Comparison of ENCODE assay signal across 9 mouse cellular contexts in genomic region chr10:128613154-128613440, GRCm38 (mm10). TPM values are rescaled to one million over a fixed set of nuclear protein-coding genes. Genes with fewer than 3 reads are reported as not detected.
A peak's percentile ranks its signal among the peaks of the same experiment; 100 is the strongest.
DNase-seq lines count a peak whose midpoint lies in the region; ATAC-seq lines count a peak whose summit lies in the region.
"Had no signal": no experiment of that assay in that cellular context is flagged by ENCODE, and none has a peak within 500 bp of the region (broad histone marks: within the 10 kb centered on the region; RNA-seq: fewer than 3 reads in every experiment).

No protein-coding gene starts in this region.

- WGBS in heart, embryonic 13.5 days: 35% methylated on average over 6 of the region's 6 CpGs
- WGBS in neural tube, embryonic 12.5 days: 41% methylated on average over 6 of the region's 6 CpGs
- 31% methylated on average over 6 of the region's 6 CpGs for WGBS in liver, embryonic 13.5 days (ENCODE audit: insufficient replicate concordance)

- H3K4me2 ChIP-seq in heart, embryonic 13.5 days: peak overlapping the region; percentile 10; the same call in 1 of the 2 replicates
- H3K4me2 ChIP-seq in neural tube, embryonic 12.5 days (replicated peaks): 0 out of 2 replicates have a peak overlapping the region, but pooled peaks have one; percentile 20
- peak overlapping the region; percentile 40 for H3K4me2 ChIP-seq in liver, embryonic 13.5 days
- H3K4me2 ChIP-seq: heart, embryonic 12.5 days had no signal

- no peak overlapping the region for H3K27ac ChIP-seq in heart, embryonic 13.5 days (replicated peaks)
- no peak overlapping the region for H3K27ac ChIP-seq in neural tube, embryonic 12.5 days
- H3K27ac ChIP-seq in liver, embryonic 13.5 days: no peak overlapping the region

- intact Hi-C loops in heart, postnatal 10 days (cut with DNase I): loop anchor here (5.0 kb wide), 2 partner anchors 46 to 59 kb away; partner anchors contain the start of genes Pa2g4 and Suox

- peaks cover 8% of the 10 kb centered on the region; the same call in 1 of the 2 replicates for H3K27me3 ChIP-seq in heart, embryonic 13.5 days (replicated peaks)
- H3K27me3 ChIP-seq in neural tube, embryonic 12.5 days (replicated peaks): no peaks in the 10 kb centered on the region
- H3K27me3 ChIP-seq in liver, embryonic 13.5 days: no peaks in the 10 kb centered on the region
- H3K27me3 ChIP-seq: heart, embryonic 12.5 days had no signal

- no peak overlapping the region for H3K4me3 ChIP-seq in heart, embryonic 13.5 days
- H3K4me3 ChIP-seq in neural tube, embryonic 12.5 days: no peak overlapping the region
- 0 out of 2 replicates have a peak overlapping the region, but pooled peaks have one; percentile 10 for H3K4me3 ChIP-seq in liver, embryonic 13.5 days (replicated peaks)
- H3K4me3 ChIP-seq: heart, embryonic 12.5 days had no signal

- peak overlapping the region; percentile 12; the same call in 1 of the 2 replicates for H3K9ac ChIP-seq in heart, embryonic 13.5 days
- no peak overlapping the region for H3K9ac ChIP-seq in neural tube, embryonic 12.5 days
- no peak overlapping the region for H3K9ac ChIP-seq in liver, embryonic 13.5 days
- H3K9ac ChIP-seq: heart, embryonic 12.5 days had no signal

- DNase-seq in heart, postnatal 10 days: no peak
- DNase-seq in neural tube, embryonic 10.5 days (ENCODE audit: extremely low spot score, low spot score): no peak
- no peak for DNase-seq in liver, embryonic 13.5 days
- no peak for DNase-seq in adrenal gland, adult 18-20 months (ENCODE audit: low spot score in 2 of 2)
- DNase-seq in layer of hippocampus, adult 18-20 months (ENCODE audit: low spot score in 2 of 2): no peak
- no peak for DNase-seq in adrenal gland, adult 2 months

- no peaks in the 10 kb centered on the region for H3K4me1 ChIP-seq in heart, embryonic 13.5 days
- H3K4me1 ChIP-seq in neural tube, embryonic 12.5 days: no peaks in the 10 kb centered on the region
- peaks cover 8% of the 10 kb centered on the region for H3K4me1 ChIP-seq in liver, embryonic 13.5 days (replicated peaks)

- no peaks in the 10 kb centered on the region for H3K9me3 ChIP-seq in heart, embryonic 13.5 days
- no peaks in the 10 kb centered on the region for H3K9me3 ChIP-seq in neural tube, embryonic 12.5 days
- H3K9me3 ChIP-seq in liver, embryonic 13.5 days (replicated peaks): no peaks in the 10 kb centered on the region
- H3K9me3 ChIP-seq: heart, embryonic 12.5 days had no signal

- H3K36me3 ChIP-seq in heart, embryonic 13.5 days: no peaks in the 10 kb centered on the region
- H3K36me3 ChIP-seq in neural tube, embryonic 12.5 days: no peaks in the 10 kb centered on the region
- no peaks in the 10 kb centered on the region for H3K36me3 ChIP-seq in liver, embryonic 13.5 days
- H3K36me3 ChIP-seq: heart, embryonic 12.5 days had no signal

- no peak for ATAC-seq in heart, embryonic 13.5 days (ENCODE audit: extremely low read depth, insufficient number of reproducible peaks, low FRiP score, low TSS enrichment)
- ATAC-seq in neural tube, embryonic 12.5 days (ENCODE audit: low FRiP score, low read depth): no peak
- peak; percentile 34; the same call in 1 of the 2 replicates for ATAC-seq in liver, embryonic 13.5 days (ENCODE audit: low read depth)

RNA-seq across cellular contexts. Expression of gene Rps26, which starts 13.4 kb away (rescaled TPM):
- 455 and 482 TPM in 2 replicates for polyA plus RNA-seq in heart, embryonic 13.5 days (2015; fragmentation: Nextera tagmentation; extraction: Ambion mirVana)
- total RNA-seq in heart, postnatal 10 days (2021): 100 to 1,000 TPM; 395 TPM
- polyA plus RNA-seq in neural tube, embryonic 12.5 days (2016; fragmentation: Nextera tagmentation; extraction: Ambion mirVana): 471 and 498 TPM in 2 replicates
- 486 and 551 TPM in 2 replicates for polyA plus RNA-seq in liver, embryonic 13.5 days (2015; fragmentation: Nextera tagmentation; extraction: Ambion mirVana)
- total RNA-seq in adrenal gland, adult 18-20 months (2021): 100 to 1,000 TPM; 564 to 729 TPM
- 100 to 1,000 TPM; 273 to 330 TPM for total RNA-seq in layer of hippocampus, adult 18-20 months (2021)
- total RNA-seq in adrenal gland, adult 2 months (2021): 100 to 1,000 TPM; 715 to 972 TPM
- polyA plus RNA-seq in adrenal gland, adult 2 months (2012; rRNA removed): 581 and 897 TPM in 2 replicates

RNA-seq across cellular contexts. Expression of gene Erbb3, which starts 23.6 kb away (rescaled TPM):
- polyA plus RNA-seq in heart, embryonic 13.5 days (2015; fragmentation: Nextera tagmentation; extraction: Ambion mirVana): 3.7 and 4.1 TPM in 2 replicates
- total RNA-seq in heart, postnatal 10 days (2021): 1 to 10 TPM; 7.7 to 8.6 TPM
- 14.6 and 16.0 TPM in 2 replicates for polyA plus RNA-seq in neural tube, embryonic 12.5 days (2016; fragmentation: Nextera tagmentation; extraction: Ambion mirVana)
- 1.2 and 1.9 TPM in 2 replicates for polyA plus RNA-seq in liver, embryonic 13.5 days (2015; fragmentation: Nextera tagmentation; extraction: Ambion mirVana)
- total RNA-seq in adrenal gland, adult 18-20 months (2021): 1 to 10 TPM; 2.6 to 4.0 TPM
- total RNA-seq in layer of hippocampus, adult 18-20 months (2021): 1 to 10 TPM; 7.1 to 7.5 TPM
- 1 to 10 TPM; 2.3 to 3.8 TPM for total RNA-seq in adrenal gland, adult 2 months (2021)
- 1.1 and 1.3 TPM in 2 replicates for polyA plus RNA-seq in adrenal gland, adult 2 months (2012; rRNA removed)

RNA-seq across cellular contexts. Expression of gene Ikzf4, which starts 32.7 kb away (rescaled TPM):
- 1.3 TPM in 2 replicates for polyA plus RNA-seq in heart, embryonic 13.5 days (2015; fragmentation: Nextera tagmentation; extraction: Ambion mirVana)
- 1 to 10 TPM; 1.8 to 2.0 TPM for total RNA-seq in heart, postnatal 10 days (2021)
- polyA plus RNA-seq in neural tube, embryonic 12.5 days (2016; fragmentation: Nextera tagmentation; extraction: Ambion mirVana): 7.9 and 8.3 TPM in 2 replicates
- polyA plus RNA-seq in liver, embryonic 13.5 days (2015; fragmentation: Nextera tagmentation; extraction: Ambion mirVana): 0.12 and 0.21 TPM in 2 replicates
- 1 to 10 TPM; 2.3 TPM for total RNA-seq in adrenal gland, adult 18-20 months (2021)
- 10 to 100 TPM; 15.5 to 16.5 TPM for total RNA-seq in layer of hippocampus, adult 18-20 months (2021)
- total RNA-seq in adrenal gland, adult 2 months (2021): 1 to 10 TPM; 1.9 to 2.6 TPM
- 3.1 and 3.5 TPM in 2 replicates for polyA plus RNA-seq in adrenal gland, adult 2 months (2012; rRNA removed)

RNA-seq across cellular contexts. Expression of gene Pa2g4, which starts 47.3 kb away (rescaled TPM):
- polyA plus RNA-seq in heart, embryonic 13.5 days (2015; fragmentation: Nextera tagmentation; extraction: Ambion mirVana): 125 and 136 TPM in 2 replicates
- total RNA-seq in heart, postnatal 10 days (2021): 10 to 100 TPM; 60.0 to 64.4 TPM
- polyA plus RNA-seq in neural tube, embryonic 12.5 days (2016; fragmentation: Nextera tagmentation; extraction: Ambion mirVana): 155 and 156 TPM in 2 replicates
- polyA plus RNA-seq in liver, embryonic 13.5 days (2015; fragmentation: Nextera tagmentation; extraction: Ambion mirVana): 207 and 228 TPM in 2 replicates
- total RNA-seq in adrenal gland, adult 18-20 months (2021): 10 to 100 TPM; 72.6 to 85.2 TPM
- total RNA-seq in layer of hippocampus, adult 18-20 months (2021): 10 to 100 TPM; 60.4 to 61.7 TPM
- total RNA-seq in adrenal gland, adult 2 months (2021): 10 to 100 TPM; 79.7 to 88.2 TPM
- 6.4 and 8.6 TPM in 2 replicates for polyA plus RNA-seq in adrenal gland, adult 2 months (2012; rRNA removed)

Comparison
In these comparisons a context has a peak if more than half of its experiments do, and no peak if none do; other contexts are left out.
1. RNA of gene Ikzf4, which starts 32.7 kb away (total RNA-seq): 15.5 to 16.5 TPM in layer of hippocampus, adult 18-20 months; 1.9 to 2.6 TPM in adrenal gland, adult 2 months, 2.3 TPM in adrenal gland, adult 18-20 months and 1.8 to 2.0 TPM in heart, postnatal 10 days; every median in the first group is over 4 times any median in the second.
2. Peak in every context shown above with its lines, with median percentiles within 50 percentile points of each other: H3K4me2 ChIP-seq.